Mouse (Mus musculus) stomach, postnatal 0 days (tissue): ENCODE measurements at regions not wholly inside any gene's neighbourhood (a gene's known extent, or its start where the extent isn't known, plus 50 kb on each side); places are given as distances from the start of the nearest gene placed in this dataset.

ENCODE experiments used
- CTCF ChIP-seq: IDR thresholded peaks from 2 replicates; pipeline ENCODE4 v1.5.1; 2016; ENCODE audit warnings: antibody characterized with exemption, low read depth, mild to moderate bottlenecking, moderate library complexity
- EP300 ChIP-seq: optimal IDR thresholded peaks from 2 replicates; pipeline ENCODE3; 2016; ENCODE audit warnings: antibody characterized with exemption

GRCm38 (mm10) chr10:116658162-116658962 lies 77.1 kb upstream of the Cnot2 start:
- no peak for TF ChIP-seq EP300
- TF ChIP-seq CTCF, result no peak
